Mouse (Mus musculus) gastrocnemius, adult 18-20 months (tissue): ENCODE data around the gene Sipa1. TPM values are rescaled to one million over a fixed set of nuclear protein-coding genes. Genes with fewer than 3 reads are reported as not detected.

Source experiments
- DNase-seq: peaks from one replicate; pipeline ENCODE4 v3.0.0; 2021; ENCODE audit warnings: low spot score
- long read RNA-seq, 2 experiments: library from polyadenylated mRNA; stranded (forward); transcript quantifications; one replicate each; pipeline ENCODE4 v2.0.0; 2021
- total RNA-seq, 2 experiments: library from RNA; stranded (reverse); gene quantifications; 2 replicates each; pipeline ENCODE4 v1.2.3; 2021

Gene Sipa1
- total RNA-seq: 1 to 10 TPM; 5.6 to 8.2 TPM
- long read RNA-seq, experiment 1, partial matches to known transcripts: 4 of 19 reads
- long read RNA-seq, experiment 1, other reads (novel, unspliced or antisense): 10 of 19 reads
- long read RNA-seq, experiment 2, partial matches to known transcripts: 0 of 3 reads
- long read RNA-seq, experiment 2, other reads (novel, unspliced or antisense): 2 of 3 reads

GRCm38 (mm10) chr19:5662981-5663913, at the start of gene Sipa1:
TSS of gene Sipa1 (minus strand) at chr19:5663707.
- peak; percentile 94 for DNase-seq

- DNase-seq: no peak
These were observed 49.7 kb upstream of the Sipa1 start for GRCm38 (mm10) chr19:5713255-5713654.

GRCm38 (mm10) chr19:5711907-5712460, 48.5 kb upstream of the Sipa1 start:
- DNase-seq: no peak

- DNase-seq: peak; percentile 79
These were observed 47.7 kb upstream of the Sipa1 start for GRCm38 (mm10) chr19:5711218-5711617.

GRCm38 (mm10) chr19:5710581-5710980, 47.1 kb upstream of the Sipa1 start:
- DNase-seq: no peak

- DNase-seq: no peak
These were observed 46.6 kb upstream of the Sipa1 start for GRCm38 (mm10) chr19:5710068-5710467.

- DNase-seq: no peak
These were observed 41.5 kb upstream of the Sipa1 start for GRCm38 (mm10) chr19:5704801-5705571.

GRCm38 (mm10) chr19:5704163-5704800, 40.8 kb upstream of the Sipa1 start, which contains the start of gene Kcnk7:
TSS of gene Kcnk7 (plus strand) at chr19:5704367.
- DNase-seq: no peak

GRCm38 (mm10) chr19:5695849-5696462, 32.4 kb upstream of the Sipa1 start:
- no peak for DNase-seq

- DNase-seq: no peak
These were observed 30.3 kb upstream of the Sipa1 start for GRCm38 (mm10) chr19:5693801-5694200.

GRCm38 (mm10) chr19:5692913-5693396, 29.4 kb upstream of the Sipa1 start:
- DNase-seq: no peak

GRCm38 (mm10) chr19:5692086-5692912, 28.8 kb upstream of the Sipa1 start:
- no peak for DNase-seq

GRCm38 (mm10) chr19:5691601-5692000, 28.1 kb upstream of the Sipa1 start:
- DNase-seq: no peak

- no peak for DNase-seq
These were observed 26.8 kb upstream of the Sipa1 start for GRCm38 (mm10) chr19:5690343-5690735.

GRCm38 (mm10) chr19:5689565-5690342, 26.2 kb upstream of the Sipa1 start:
- DNase-seq: peak; percentile 89

- DNase-seq: no peak
These were observed 25.6 kb upstream of the Sipa1 start for GRCm38 (mm10) chr19:5689088-5689428.

- DNase-seq: peak; percentile 97
These were observed 24.9 kb upstream of the Sipa1 start, which contains the start of the genes Map3k11 and Pcnx3 for GRCm38 (mm10) chr19:5688200-5689087. TSS of gene Map3k11 (plus strand) at chr19:5688742. TSS of gene Pcnx3 (minus strand) at chr19:5688908.

- no peak for DNase-seq
These were observed 24.2 kb upstream of the Sipa1 start for GRCm38 (mm10) chr19:5687738-5688137.
